Mouse (Mus musculus) forebrain, embryonic 12.5 days (tissue): Measurements from ENCODE around the gene Nmrk2. TPM values are rescaled to one million over a fixed set of nuclear protein-coding genes. Genes with fewer than 3 reads are reported as not detected.

Experiments used
- ATAC-seq: fragments of 200-750 bp; cut with Nextera tagmentation; 2 replicates; pipeline ENCODE4 v1.8.0; 2017; ENCODE audit warnings: moderate TSS enrichment; ENCODE audit not compliant: low FRiP score
- H3K27ac ChIP-seq: fragments of 300-500 bp; sonication (generic); 2 replicates; pipeline ENCODE4 v1.5.1; 2016; ENCODE audit warnings: mild to moderate bottlenecking
- H3K27me3 ChIP-seq: fragments of 300-500 bp; sonication (generic); 2 replicates; pipeline ENCODE4 v1.6.1; 2016; ENCODE audit warnings: mild to moderate bottlenecking
- H3K36me3 ChIP-seq: fragments of 300-500 bp; sonication (generic); replicated peaks from 2 replicates; pipeline ENCODE4 v1.6.1; 2016; ENCODE audit warnings: mild to moderate bottlenecking
- H3K4me1 ChIP-seq: fragments of 300-500 bp; sonication (generic); 2 replicates; pipeline ENCODE4 v1.6.1; 2016
- H3K4me2 ChIP-seq: fragments of 300-500 bp; sonication (generic); 2 replicates; pipeline ENCODE4 v1.6.1; 2016; ENCODE audit warnings: mild to moderate bottlenecking, moderate library complexity
- H3K4me3 ChIP-seq: fragments of 300-500 bp; sonication (generic); replicated peaks from 2 replicates; pipeline ENCODE4 v1.5.1; 2016; ENCODE audit warnings: mild to moderate bottlenecking
- H3K9ac ChIP-seq: fragments of 300-500 bp; sonication (generic); 2 replicates; pipeline ENCODE4 v1.6.1; 2016; ENCODE audit warnings: mild to moderate bottlenecking
- H3K9me3 ChIP-seq: fragments of 300-500 bp; sonication (generic); 2 replicates; pipeline ENCODE4 v1.6.1; 2016
- WGBS: fragments of 180-500 bp; shearing (Covaris S2); methylation state at CpG from one replicate; pipeline ENCODE4 v1.1.7; 2016; 5-methylcytosine and 5-hydroxymethylcytosine counted together
- polyA plus RNA-seq: library from polyadenylated mRNA; unstranded; fragments of >200 nt; fragmentation: Nextera tagmentation; extraction: Ambion mirVana; gene quantifications from 2 replicates; pipeline ENCODE4 v1.2.1, GENCODE M21; 2016

The Nmrk2 gene
- not detected in 2 replicates for polyA plus RNA-seq

- no peak within 1 kb of the TSS for H3K4me3 ChIP-seq
- 62% methylated on average over 13 of the region's 13 CpGs for WGBS
- no peak for ATAC-seq
Measured at GRCm38 (mm10) chr10:81201807-81202758, at the start of gene Nmrk2. Nmrk2 (minus strand) TSS chr10:81202051.

GRCm38 (mm10) chr10:81249442-81249841 is 47.6 kb upstream of the Nmrk2 start:
- H3K4me2 ChIP-seq, result no peak overlapping the region
- H3K9me3 ChIP-seq, result no peaks in the 10 kb centered on the region
- peaks cover 15% of the 10 kb centered on the region for H3K4me1 ChIP-seq
- no peak for ATAC-seq
- no peak overlapping the region for H3K4me3 ChIP-seq
- H3K36me3 ChIP-seq, result no peaks in the 10 kb centered on the region
- WGBS, result 77% methylated on average over 8 of the region's 8 CpGs
- H3K27me3 ChIP-seq, result peaks cover 42% of the 10 kb centered on the region
- no peak overlapping the region for H3K9ac ChIP-seq
- H3K27ac ChIP-seq, result no peak overlapping the region

More at GRCm38 (mm10) chr10:81201807-81202758, at the start of gene Nmrk2:
- H3K4me2 ChIP-seq, result no peak within 1 kb of the TSS
- H3K27me3 ChIP-seq, result peaks cover 22% of the 10 kb centered on the region
- peaks cover 6% of the 10 kb centered on the region for H3K36me3 ChIP-seq
- no peak within 1 kb of the TSS for H3K27ac ChIP-seq
- no peaks in the 10 kb centered on the region for H3K4me1 ChIP-seq
- H3K9ac ChIP-seq, result no peak within 1 kb of the TSS
- H3K9me3 ChIP-seq, result no peaks in the 10 kb centered on the region

DNA sequence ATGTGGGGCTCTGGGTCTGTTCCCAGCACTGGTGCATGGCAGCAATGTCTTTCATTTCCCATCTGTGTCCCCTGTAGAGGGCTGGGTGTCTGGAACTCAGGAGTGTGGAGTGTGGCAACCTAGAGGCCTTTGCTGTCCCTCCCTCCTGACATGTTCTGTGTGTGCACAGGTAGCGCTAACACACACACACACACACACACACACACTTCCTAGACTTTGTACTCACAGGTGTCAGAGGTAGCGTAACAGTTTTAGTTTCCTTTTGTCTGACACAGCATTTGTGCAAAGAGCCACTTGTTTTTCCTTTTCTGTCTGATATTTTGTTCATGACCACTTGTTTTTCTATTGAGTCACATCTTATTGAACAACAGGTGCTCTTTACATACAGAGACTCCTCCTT is 46.0 kb upstream of the Nmrk2 start:
- H3K9ac ChIP-seq, result no peak overlapping the region
- H3K36me3 ChIP-seq, result no peaks in the 10 kb centered on the region
- H3K27me3 ChIP-seq, result peaks cover 41% of the 10 kb centered on the region
- no peaks in the 10 kb centered on the region for H3K9me3 ChIP-seq
- no peak for ATAC-seq
- WGBS, result 86% methylated on average over 2 of the region's 2 CpGs
- no peak overlapping the region for H3K27ac ChIP-seq
- no peak overlapping the region for H3K4me2 ChIP-seq
- H3K4me3 ChIP-seq, result no peak overlapping the region
- peaks cover 13% of the 10 kb centered on the region for H3K4me1 ChIP-seq

DNA sequence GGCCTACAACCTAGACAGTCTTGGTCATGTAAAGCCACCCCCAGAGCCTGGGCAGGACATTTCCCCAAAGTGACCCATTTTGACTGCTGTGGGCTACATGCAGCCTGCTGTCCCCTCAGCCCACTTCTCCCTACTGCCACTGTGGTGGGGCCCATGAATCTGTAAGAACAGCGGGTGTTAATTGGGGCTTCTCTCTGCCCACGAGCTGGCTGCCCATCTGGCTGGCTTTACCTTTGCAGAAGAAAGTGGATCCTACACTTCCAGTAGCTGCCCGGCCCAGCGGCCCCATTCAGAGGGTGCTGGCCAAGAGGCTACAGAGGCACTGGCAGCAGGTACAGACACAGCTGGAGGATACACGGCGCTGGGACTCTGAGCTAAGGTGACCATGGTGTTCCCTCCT is 43.3 kb upstream of the Nmrk2 start:
- ATAC-seq, result no peak
- Histone ChIP-seq H3K4me3 (no peak overlapping the region), H3K9me3 (no peaks in the 10 kb centered on the region), H3K27ac (no peak overlapping the region), H3K4me1 (peaks cover 7% of the 10 kb centered on the region; the same call in 1 of the 2 replicates), H3K4me2 (no peak overlapping the region), H3K9ac (no peak overlapping the region; the same call in 1 of the 2 replicates), H3K36me3 (no peaks in the 10 kb centered on the region), H3K27me3 (peaks cover 37% of the 10 kb centered on the region)
- 84% methylated on average over 6 of the region's 6 CpGs for WGBS

DNA sequence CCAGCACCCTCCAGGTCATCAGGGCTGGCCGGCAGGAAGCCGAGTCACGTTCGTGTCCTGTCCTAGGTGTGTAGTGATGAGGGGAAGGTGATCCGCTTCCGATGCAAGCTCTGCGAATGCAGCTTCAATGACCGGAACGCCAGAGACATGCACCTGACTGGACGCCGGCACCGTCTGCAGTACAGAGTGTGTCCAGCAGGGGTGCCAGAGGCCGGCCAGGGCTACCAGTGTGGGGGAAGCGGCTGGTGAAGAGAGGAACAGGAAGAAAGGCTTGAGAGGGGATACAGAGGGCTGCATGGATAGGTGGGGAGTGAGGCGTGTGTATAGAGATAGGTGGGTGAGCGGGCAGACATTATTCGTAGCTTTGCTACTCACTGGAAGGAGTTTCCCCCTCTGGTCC is 42.7 kb upstream of the Nmrk2 start:
- H3K36me3 ChIP-seq, result no peaks in the 10 kb centered on the region
- H3K4me2 ChIP-seq, result peak overlapping the region; percentile 25; the same call in 1 of the 2 replicates
- H3K9me3 ChIP-seq, result no peaks in the 10 kb centered on the region
- 0 out of 2 replicates have a peak overlapping the region, but pooled peaks have one; percentile 4 for H3K4me3 ChIP-seq
- peaks cover 13% of the 10 kb centered on the region for H3K4me1 ChIP-seq
- no peak overlapping the region; the same call in 1 of the 2 replicates for H3K9ac ChIP-seq
- WGBS, result 8% methylated on average over 17 of the region's 17 CpGs
- peaks cover 43% of the 10 kb centered on the region for H3K27me3 ChIP-seq
- peak; percentile 79 for ATAC-seq
- no peak overlapping the region for H3K27ac ChIP-seq

DNA sequence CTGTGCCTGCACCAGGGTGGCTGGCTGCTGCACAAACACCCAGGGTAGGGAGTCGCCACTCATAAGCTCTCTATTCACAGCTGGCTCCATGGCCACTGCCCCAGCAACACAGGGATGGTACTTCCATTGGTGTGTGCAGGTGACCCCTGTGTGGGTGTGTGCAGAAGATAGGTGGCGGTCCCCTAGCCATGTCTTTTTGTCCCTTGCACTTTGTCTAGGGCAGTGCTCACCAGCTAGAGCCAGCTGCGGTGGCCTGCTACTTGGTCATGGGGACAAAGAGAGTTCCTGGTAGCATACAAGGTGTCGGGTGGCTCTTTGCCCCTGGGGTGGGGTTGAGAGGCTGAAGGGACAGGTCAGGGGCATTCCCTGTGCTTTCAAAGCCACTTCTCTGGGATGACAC is 42.3 kb upstream of the Nmrk2 start:
- ATAC-seq, result peak; percentile 5; the same call in 1 of the 2 replicates
- Histone ChIP-seq H3K4me2 (peak overlapping the region; percentile 25; the same call in 1 of the 2 replicates), H3K4me3 (no peak overlapping the region), H3K9ac (no peak overlapping the region), H3K27ac (no peak overlapping the region), H3K9me3 (no peaks in the 10 kb centered on the region), H3K27me3 (peaks cover 47% of the 10 kb centered on the region), H3K4me1 (peaks cover 17% of the 10 kb centered on the region), H3K36me3 (no peaks in the 10 kb centered on the region)
- WGBS, result 75% methylated on average over 4 of the region's 4 CpGs

DNA sequence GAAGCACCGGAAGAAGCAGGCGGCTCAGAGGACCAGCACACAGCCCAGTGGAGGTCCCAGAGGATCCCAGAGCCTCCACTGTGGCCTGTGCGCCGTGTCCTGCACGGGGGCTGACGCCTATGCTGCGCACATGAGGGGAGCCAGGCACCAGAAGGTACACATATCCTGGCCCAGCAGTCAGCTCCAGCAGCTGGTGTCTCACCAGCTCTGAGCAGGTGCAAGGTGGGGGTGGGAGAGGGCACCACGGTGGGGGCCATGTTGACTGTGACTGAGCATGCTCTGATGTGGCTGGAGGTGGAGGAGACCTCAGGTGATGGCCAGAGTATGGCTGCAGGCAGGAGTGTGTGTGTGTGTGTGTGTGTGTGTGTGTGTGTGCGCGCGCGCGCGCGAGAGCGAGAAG is 40.2 kb upstream of the Nmrk2 start:
- Histone ChIP-seq H3K9me3 (no peaks in the 10 kb centered on the region), H3K4me1 (peaks cover 23% of the 10 kb centered on the region), H3K27me3 (peaks cover 61% of the 10 kb centered on the region), H3K9ac (no peak overlapping the region), H3K4me3 (no peak overlapping the region), H3K27ac (no peak overlapping the region), H3K36me3 (no peaks in the 10 kb centered on the region; the same call in 1 of the 2 replicates), H3K4me2 (no peak overlapping the region)
- WGBS, result 92% methylated on average over 16 of the region's 16 CpGs
- no peak for ATAC-seq

- no peaks in the 10 kb centered on the region for H3K9me3 ChIP-seq
- no peak overlapping the region for H3K4me3 ChIP-seq
- H3K4me1 ChIP-seq, result peaks cover 23% of the 10 kb centered on the region
- H3K36me3 ChIP-seq, result no peaks in the 10 kb centered on the region; the same call in 1 of the 2 replicates
- no peak overlapping the region for H3K27ac ChIP-seq
- no peak overlapping the region for H3K9ac ChIP-seq
- no peak overlapping the region for H3K4me2 ChIP-seq
- H3K27me3 ChIP-seq, result peaks cover 61% of the 10 kb centered on the region
- WGBS, result 17% methylated on average over 13 of the region's 13 CpGs
- ATAC-seq, result no peak
Measured at GRCm38 (mm10) chr10:81240876-81241275, 39.0 kb upstream of the Nmrk2 start.

GRCm38 (mm10) chr10:81238618-81239017 is 36.8 kb upstream of the Nmrk2 start:
- no peaks in the 10 kb centered on the region; the same call in 1 of the 2 replicates for H3K36me3 ChIP-seq
- no peak overlapping the region for H3K4me2 ChIP-seq
- no peak overlapping the region for H3K9ac ChIP-seq
- 81% methylated on average over 2 of the region's 2 CpGs for WGBS
- no peak overlapping the region for H3K27ac ChIP-seq
- H3K9me3 ChIP-seq, result no peaks in the 10 kb centered on the region
- H3K27me3 ChIP-seq, result peaks cover 51% of the 10 kb centered on the region
- H3K4me1 ChIP-seq, result peaks cover 20% of the 10 kb centered on the region
- no peak for ATAC-seq
- no peak overlapping the region for H3K4me3 ChIP-seq

GRCm38 (mm10) chr10:81236471-81237268 is 34.8 kb upstream of the Nmrk2 start:
- 87% methylated on average over 12 of the region's 12 CpGs for WGBS
- Histone ChIP-seq H3K27ac (no peak overlapping the region), H3K9ac (no peak overlapping the region), H3K27me3 (peaks cover 44% of the 10 kb centered on the region), H3K4me3 (no peak overlapping the region), H3K4me2 (no peak overlapping the region), H3K4me1 (peaks cover 31% of the 10 kb centered on the region), H3K9me3 (no peaks in the 10 kb centered on the region), H3K36me3 (no peaks in the 10 kb centered on the region; the same call in 1 of the 2 replicates)
- ATAC-seq, result no peak

- Histone ChIP-seq H3K36me3 (no peaks in the 10 kb centered on the region; the same call in 1 of the 2 replicates), H3K27ac (no peak overlapping the region), H3K4me3 (no peak overlapping the region), H3K4me1 (peaks cover 45% of the 10 kb centered on the region), H3K4me2 (no peak overlapping the region), H3K9ac (no peak overlapping the region), H3K9me3 (no peaks in the 10 kb centered on the region), H3K27me3 (peaks cover 40% of the 10 kb centered on the region)
- no peak for ATAC-seq
- WGBS, result 84% methylated on average over 6 of the region's 6 CpGs
Measured at GRCm38 (mm10) chr10:81234206-81234605, 32.4 kb upstream of the Nmrk2 start.

DNA sequence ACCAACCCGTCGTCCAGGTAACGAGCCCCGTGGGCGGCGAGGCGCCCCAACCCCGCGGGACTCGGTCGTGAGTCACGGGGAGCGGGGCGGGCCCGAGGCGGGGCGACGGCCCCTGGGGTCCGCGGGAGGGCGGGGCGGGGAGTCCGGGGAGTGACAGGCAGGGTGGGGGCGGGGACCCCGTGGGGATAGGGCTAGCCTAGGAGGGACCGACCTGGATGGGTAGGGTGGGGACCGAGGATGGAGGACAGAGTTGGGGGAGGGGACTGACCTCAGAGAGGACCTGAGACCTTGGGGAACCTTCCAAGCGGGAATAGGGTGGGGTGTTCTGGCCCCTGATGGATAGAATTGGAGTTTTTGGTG is 31.4 kb upstream of the Nmrk2 start:
- H3K4me2 ChIP-seq, result peak overlapping the region; percentile 79
- peaks cover 54% of the 10 kb centered on the region for H3K4me1 ChIP-seq
- H3K27me3 ChIP-seq, result peaks cover 42% of the 10 kb centered on the region
- WGBS, result 3% methylated on average over 27 of the region's 28 CpGs
- H3K9me3 ChIP-seq, result no peaks in the 10 kb centered on the region
- peak; percentile 52 for ATAC-seq
- no peaks in the 10 kb centered on the region; the same call in 1 of the 2 replicates for H3K36me3 ChIP-seq
- H3K4me3 ChIP-seq, result peak overlapping the region; percentile 81
- H3K9ac ChIP-seq, result peak overlapping the region; percentile 83
- H3K27ac ChIP-seq, result no peak overlapping the region
